Mouse (Mus musculus): ENCODE measurements around the gene Fndc3b.

Gene Fndc3b

DNA sequence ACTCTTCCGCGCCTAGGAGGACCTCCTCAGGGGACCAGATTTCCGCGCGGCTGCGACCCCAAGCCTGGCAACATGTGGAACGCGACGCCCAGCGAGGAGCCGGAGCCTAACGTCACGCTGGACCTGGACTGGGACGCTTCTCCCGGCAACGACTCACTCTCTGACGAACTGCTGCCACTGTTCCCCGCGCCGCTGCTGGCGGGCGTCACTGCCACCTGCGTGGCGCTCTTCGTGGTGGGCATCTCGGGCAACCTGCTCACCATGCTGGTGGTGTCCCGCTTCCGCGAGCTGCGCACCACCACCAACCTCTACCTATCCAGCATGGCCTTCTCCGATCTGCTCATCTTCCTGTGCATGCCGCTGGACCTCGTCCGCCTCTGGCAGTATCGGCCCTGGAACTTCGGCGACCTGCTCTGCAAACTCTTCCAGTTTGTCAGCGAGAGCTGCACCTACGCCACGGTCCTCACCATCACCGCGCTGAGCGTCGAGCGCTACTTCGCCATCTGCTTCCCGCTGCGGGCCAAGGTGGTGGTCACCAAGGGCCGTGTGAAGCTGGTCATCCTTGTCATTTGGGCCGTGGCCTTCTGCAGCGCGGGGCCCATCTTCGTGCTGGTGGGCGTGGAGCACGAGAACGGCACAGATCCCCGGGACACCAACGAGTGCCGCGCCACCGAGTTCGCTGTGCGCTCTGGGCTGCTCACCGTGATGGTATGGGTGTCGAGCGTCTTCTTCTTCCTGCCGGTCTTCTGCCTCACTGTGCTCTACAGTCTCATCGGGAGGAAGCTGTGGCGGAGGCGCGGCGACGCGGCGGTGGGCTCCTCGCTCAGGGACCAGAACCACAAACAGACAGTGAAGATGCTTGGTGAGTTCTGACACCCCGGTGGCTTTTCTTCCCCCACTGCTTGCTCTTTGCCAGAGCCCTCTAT is 339.1 kb downstream of the Fndc3b start:
- no peak for DNase-seq

DNA sequence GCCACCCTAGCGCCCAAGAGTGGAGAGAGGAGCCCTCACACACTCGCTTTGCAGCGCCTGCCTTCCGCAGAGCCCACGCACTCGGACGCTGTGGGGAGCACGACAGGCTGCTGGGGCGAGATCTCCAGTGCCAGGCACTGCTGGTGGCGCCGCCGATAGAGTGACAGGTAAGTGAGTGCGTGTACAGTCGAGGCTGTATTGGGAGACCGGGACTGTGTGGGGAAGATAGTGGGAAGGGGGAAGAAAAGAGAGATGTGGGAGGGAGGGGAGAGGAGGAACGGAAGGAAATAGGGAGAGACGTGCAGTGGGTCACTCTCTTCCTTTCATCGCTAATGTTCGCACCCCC is 339.9 kb downstream of the Fndc3b start, which contains the start of gene Ghsr:
Gene Ghsr, plus strand, starts transcription at position 76 of the 346 bp plus-strand sequence.
- DNase-seq, result no peak

DNA sequence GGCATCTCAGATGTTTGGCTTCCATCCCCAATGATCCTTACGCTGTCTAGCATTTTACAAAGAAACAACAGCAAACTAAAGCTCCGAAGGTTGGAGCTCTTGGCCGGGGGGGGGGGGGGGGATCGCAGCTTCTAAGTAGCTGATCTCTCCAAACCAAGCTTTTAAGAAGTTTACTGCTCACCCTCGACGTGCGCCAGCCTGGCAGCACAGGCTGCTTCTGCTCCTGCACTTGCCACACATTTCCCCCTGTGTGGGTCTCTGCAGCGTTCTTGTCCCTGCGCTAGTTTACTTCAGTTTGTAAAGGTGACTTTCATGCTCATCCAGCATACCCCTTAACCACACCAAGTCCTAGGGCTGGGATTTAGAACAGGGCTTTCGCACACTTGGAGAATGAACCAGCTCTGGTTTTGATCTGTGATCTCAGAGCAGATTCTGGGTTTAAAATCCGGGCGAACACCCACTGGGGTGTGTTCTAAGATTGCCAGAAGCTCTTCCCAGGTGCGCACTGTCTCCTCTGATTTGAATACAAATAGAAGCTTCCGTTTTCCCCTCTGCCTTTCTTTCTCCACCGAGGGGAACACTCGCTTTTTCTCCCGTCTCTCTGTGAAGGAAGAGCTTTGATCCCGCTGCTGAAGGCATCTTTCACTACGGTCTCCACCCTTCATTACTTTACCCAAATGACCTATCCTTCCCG is 340.4 kb downstream of the Fndc3b start:
- DNase-seq, result no peak

DNA sequence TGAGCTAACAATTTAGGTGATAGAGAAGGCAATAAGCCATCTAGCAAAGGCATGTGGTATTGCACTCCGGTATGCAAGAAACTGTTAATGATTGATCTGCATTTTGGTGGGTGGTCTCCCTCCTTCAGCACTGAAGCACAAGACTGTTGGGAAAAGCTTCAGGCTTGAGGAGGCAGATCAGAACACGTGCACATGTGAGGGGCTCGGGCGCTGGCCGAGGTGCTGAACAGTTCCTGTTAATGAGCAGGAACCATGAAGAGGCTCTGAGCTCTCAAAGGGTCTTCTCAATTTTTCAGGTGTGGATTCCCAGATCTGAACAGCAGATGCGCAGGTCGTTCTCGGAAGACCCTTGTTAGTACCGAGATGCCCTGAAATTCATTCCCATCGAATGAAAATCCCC is 341.0 kb downstream of the Fndc3b start:
- no peak for DNase-seq
